Mouse (Mus musculus): ENCODE measurements around the gene Stip1.
"Not testable (repeated sequence)": the region's sequence is repeated elsewhere in the genome, so short reads cannot be mapped to it uniquely, and the experiment has no call there.

The Stip1 gene

GRCm38 (mm10) chr19:7062916-7063315 is 23.1 kb upstream of the Stip1 start:
- DNase-seq = no peak

- DNase-seq = no peak
Measured at GRCm38 (mm10) chr19:7062110-7062509, 22.3 kb upstream of the Stip1 start.

GRCm38 (mm10) chr19:7058541-7058940 is 18.8 kb upstream of the Stip1 start:
- DNase-seq = no peak

GRCm38 (mm10) chr19:7057722-7058207 is 18.0 kb upstream of the Stip1 start:
- DNase-seq = peak; percentile 87 to 90

- no peak for DNase-seq
Measured at GRCm38 (mm10) chr19:7057126-7057721, 17.5 kb upstream of the Stip1 start.

GRCm38 (mm10) chr19:7056248-7057087 is 16.7 kb upstream of the Stip1 start, which contains the start of gene Macrod1:
Gene Macrod1, plus strand, starts transcription at chr19:7056810.
- peak; percentile 82 to 86 for DNase-seq

GRCm38 (mm10) chr19:7055173-7055572 is 15.4 kb upstream of the Stip1 start:
- DNase-seq = peak in 1 of 2 experiments; percentile 26

- peak; percentile 32 to 70 for DNase-seq
Measured at GRCm38 (mm10) chr19:7054772-7055171, 15.0 kb upstream of the Stip1 start.

- DNase-seq = not testable (repeated sequence)
Measured at GRCm38 (mm10) chr19:7053382-7053781, 13.6 kb upstream of the Stip1 start.

- DNase-seq = no peak
Measured at GRCm38 (mm10) chr19:7044706-7045105, 4.9 kb upstream of the Stip1 start.

- no peak for DNase-seq
Measured at GRCm38 (mm10) chr19:7044279-7044678, 4.5 kb upstream of the Stip1 start.

GRCm38 (mm10) chr19:7041171-7041570 is 1.4 kb upstream of the Stip1 start:
- no peak for DNase-seq

- DNase-seq = no peak
Measured at GRCm38 (mm10) chr19:7040637-7041130, 917 bp upstream of the Stip1 start.

GRCm38 (mm10) chr19:7039088-7039720 is 563 bp downstream of the Stip1 start:
- DNase-seq = peak; percentile 62 to 68

- DNase-seq = no peak
Measured at GRCm38 (mm10) chr19:7034006-7034405, 5.8 kb downstream of the Stip1 start.

GRCm38 (mm10) chr19:7029531-7029930 is 10.2 kb downstream of the Stip1 start:
- DNase-seq = no peak

- peak in 1 of 2 experiments; percentile 74 for DNase-seq
Measured at GRCm38 (mm10) chr19:7020224-7020641, 19.5 kb downstream of the Stip1 start.

- peak; percentile 74 to 75 for DNase-seq
Measured at GRCm38 (mm10) chr19:7019191-7019590, 20.6 kb downstream of the Stip1 start, which contains the start of gene Fermt3. Gene Fermt3, minus strand, starts transcription at chr19:7019469.

- peak in 1 of 2 experiments; percentile 7 for DNase-seq
Measured at GRCm38 (mm10) chr19:7018546-7018945, 21.2 kb downstream of the Stip1 start.

GRCm38 (mm10) chr19:7017541-7018457 is 22.0 kb downstream of the Stip1 start:
- DNase-seq = peak; percentile 31 to 32

- peak in 1 of 2 experiments; percentile 4 for DNase-seq
Measured at GRCm38 (mm10) chr19:7014481-7015135, 25.2 kb downstream of the Stip1 start.
